Comparison of ENCODE assay signal across 8 mouse cellular contexts in the genomic region with DNA sequence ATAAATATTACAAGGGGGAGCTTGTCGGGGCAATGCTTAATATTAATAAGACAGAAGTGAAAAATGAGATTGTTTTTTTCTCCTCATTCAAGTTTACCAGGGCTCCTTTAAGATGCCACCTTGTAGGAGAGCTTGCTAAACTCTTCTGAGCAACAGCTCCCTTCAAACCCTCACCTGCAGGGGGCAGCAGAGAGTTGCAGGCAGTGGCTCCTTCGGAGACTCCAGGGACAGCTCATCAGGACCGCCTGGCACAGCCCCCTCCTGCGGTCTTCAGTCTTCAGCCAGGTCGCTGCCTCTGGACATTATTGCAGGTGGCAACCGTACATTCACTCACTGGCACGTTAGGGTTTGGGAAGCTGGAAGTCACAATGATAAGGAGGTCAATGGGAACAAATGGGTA. TPM values are rescaled to one million over a fixed set of nuclear protein-coding genes. Genes with fewer than 3 reads are reported as not detected.
DNase-seq lines count a peak whose midpoint lies in the region; ATAC-seq and TF ChIP-seq lines count a peak whose summit lies in the region.

No protein-coding gene starts in this region.

- peak; percentile 76 for TF ChIP-seq CTCF in bone marrow, adult 2 months (IDR thresholded peaks at IDR 0.05; ENCODE audit: control insufficient read depth, insufficient read depth, low read length)
- TF ChIP-seq CTCF in embryonic fibroblast, embryonic 13.5 days (IDR thresholded peaks at IDR 0.05; ENCODE audit: borderline replicate concordance, insufficient read depth, low read length), result peak; percentile 62
- peak; percentile 90 for TF ChIP-seq CTCF in kidney, postnatal 0 days (IDR thresholded peaks at IDR 0.05; ENCODE audit: low read depth)
- TF ChIP-seq CTCF in liver, postnatal 0 days (IDR thresholded peaks at IDR 0.05; ENCODE audit: low read depth), result peak; percentile 91

- no peaks in the 10 kb centered on the region for H3K27me3 ChIP-seq in kidney, postnatal 0 days (ENCODE audit: insufficient read depth, low read length)
- no peaks in the 10 kb centered on the region for H3K27me3 ChIP-seq in liver, postnatal 0 days (ENCODE audit: insufficient read depth, low read length)

- 23% methylated on average over 7 of the region's 7 CpGs for WGBS in bone marrow, adult 2 months
- 17% methylated on average over 7 of the region's 7 CpGs for WGBS in kidney, postnatal 0 days
- 15% methylated on average over 7 of the region's 7 CpGs for WGBS in liver, postnatal 0 days (ENCODE audit: insufficient replicate concordance)

- no peaks in the 10 kb centered on the region for H3K9me3 ChIP-seq in kidney, postnatal 0 days (replicated peaks; ENCODE audit: low read length)
- H3K9me3 ChIP-seq in liver, postnatal 0 days (ENCODE audit: low read length), result no peaks in the 10 kb centered on the region

- H3K4me3 ChIP-seq in bone marrow, adult 2 months (replicated peaks; ENCODE audit: control insufficient read depth, low read depth, low read length), result no peak overlapping the region
- H3K4me3 ChIP-seq in embryonic fibroblast, embryonic 13.5 days (ENCODE audit: insufficient read depth, low read length), result no peak overlapping the region
- no peak overlapping the region for H3K4me3 ChIP-seq in kidney, postnatal 0 days (replicated peaks; ENCODE audit: low read depth, low read length)
- no peak overlapping the region for H3K4me3 ChIP-seq in liver, postnatal 0 days (ENCODE audit: low read depth, low read length)

- peak; percentile 66 for DNase-seq in layer of hippocampus, adult 11-12 months (ENCODE audit: low spot score)
- no peak for DNase-seq in layer of hippocampus, adult 9-10 months (ENCODE audit: low spot score)
- peak; percentile 67 for DNase-seq in kidney, postnatal 0 days (ENCODE audit: low spot score)
- peak; percentile 86 for DNase-seq in liver, postnatal 0 days
- peak; percentile 75 to 87 for DNase-seq in right cerebral cortex, adult 2 months (ENCODE audit: low spot score in 2 of 2)
- DNase-seq in urinary bladder, postnatal 10 days (ENCODE audit: low spot score), result peak; percentile 60

- no peak for TF ChIP-seq EP300 in liver, postnatal 0 days (IDR thresholded peaks at IDR 0.05; ENCODE audit: low read depth)

- H3K9ac ChIP-seq in kidney, postnatal 0 days (ENCODE audit: low read depth, low read length), result no peak overlapping the region
- no peak overlapping the region for H3K9ac ChIP-seq in liver, postnatal 0 days (replicated peaks)

- TF ChIP-seq POLR2A in bone marrow, adult 2 months (IDR thresholded peaks at IDR 0.05; ENCODE audit: borderline replicate concordance, control insufficient read depth, low read depth, low read length), result no peak
- TF ChIP-seq POLR2A in embryonic fibroblast, embryonic 13.5 days (IDR thresholded peaks at IDR 0.05; ENCODE audit: low read depth, low read length), result no peak

- H3K27ac ChIP-seq in bone marrow, adult 2 months (ENCODE audit: control insufficient read depth, insufficient read depth, low read depth, low read length, poor library complexity), result no peak overlapping the region
- H3K27ac ChIP-seq in embryonic fibroblast, embryonic 13.5 days (ENCODE audit: insufficient read depth, low read length), result no peak overlapping the region
- H3K27ac ChIP-seq in kidney, postnatal 0 days, result no peak overlapping the region
- no peak overlapping the region for H3K27ac ChIP-seq in liver, postnatal 0 days (ENCODE audit: low read depth)

- no peaks in the 10 kb centered on the region; the same call in 1 of the 2 replicates for H3K4me1 ChIP-seq in bone marrow, adult 2 months (ENCODE audit: control insufficient read depth, insufficient read depth, low read length)
- H3K4me1 ChIP-seq in embryonic fibroblast, embryonic 13.5 days (ENCODE audit: control insufficient read depth, insufficient read depth, low read length), result no peaks in the 10 kb centered on the region
- H3K4me1 ChIP-seq in kidney, postnatal 0 days (replicated peaks; ENCODE audit: insufficient read depth, low read length), result no peaks in the 10 kb centered on the region
- no peaks in the 10 kb centered on the region for H3K4me1 ChIP-seq in liver, postnatal 0 days (ENCODE audit: insufficient read depth)

- no peak for ATAC-seq in kidney, postnatal 0 days (replicated peaks; ENCODE audit: low FRiP score, low read depth)
- no peak for ATAC-seq in liver, postnatal 0 days

- no peaks in the 10 kb centered on the region for H3K36me3 ChIP-seq in kidney, postnatal 0 days (ENCODE audit: insufficient read depth, low read length)
- no peaks in the 10 kb centered on the region for H3K36me3 ChIP-seq in liver, postnatal 0 days (replicated peaks; ENCODE audit: insufficient read depth, low read length)

- no peak overlapping the region for H3K4me2 ChIP-seq in kidney, postnatal 0 days (ENCODE audit: low read length)
- H3K4me2 ChIP-seq in liver, postnatal 0 days (ENCODE audit: low read depth, low read length), result no peak overlapping the region

RNA-seq across cellular contexts. Expression of gene Erg, which starts 18.9 kb away (rescaled TPM):
- polyA plus RNA-seq in bone marrow, adult 2 months (2011; ENCODE audit: insufficient read depth, insufficient read length, low replicate concordance, missing spikeins), result 5.6 and 12.3 TPM in 2 replicates
- 6.1 and 17.6 TPM in 2 replicates for polyA plus RNA-seq in embryonic fibroblast, embryonic 13.5 days (2011; ENCODE audit: insufficient read length, low read depth, missing spikeins)
- polyA plus RNA-seq in kidney, postnatal 0 days (2015; fragmentation: Nextera tagmentation; extraction: Ambion mirVana), result 6.4 TPM in 2 replicates
- polyA plus RNA-seq in liver, postnatal 0 days (2015; fragmentation: Nextera tagmentation; extraction: Ambion mirVana), result 2.0 and 2.2 TPM in 2 replicates
